Mouse (Mus musculus) forebrain, embryonic 16.5 days (tissue): Measurements from ENCODE around the gene 2010003K11Rik. TPM values are rescaled to one million over a fixed set of nuclear protein-coding genes. Genes with fewer than 3 reads are reported as not detected.

Experiments
- ATAC-seq: fragments of 200-750 bp; cut with Nextera tagmentation; 2 replicates; pipeline ENCODE4 v1.8.0; 2017; ENCODE audit warnings: mild to moderate bottlenecking, moderate library complexity
- H3K27ac ChIP-seq: fragments of 300-500 bp; sonication (generic); 2 replicates; pipeline ENCODE4 v1.5.1; 2014; ENCODE audit warnings: low read length, control low read depth
- H3K27me3 ChIP-seq: fragments of 300-500 bp; sonication (generic); replicated peaks from 2 replicates; pipeline ENCODE4 v1.6.1; 2014; ENCODE audit warnings: low read length; ENCODE audit not compliant: control insufficient read depth, insufficient read depth
- H3K36me3 ChIP-seq: fragments of 300-500 bp; sonication (generic); 2 replicates; pipeline ENCODE4 v1.6.1; 2014; ENCODE audit not compliant: control insufficient read depth, insufficient read depth
- H3K4me1 ChIP-seq: fragments of 300-500 bp; sonication (generic); replicated peaks from 2 replicates; pipeline ENCODE4 v1.6.1; 2014; ENCODE audit warnings: low read length; ENCODE audit not compliant: control insufficient read depth, insufficient read depth
- H3K4me2 ChIP-seq: fragments of 300-500 bp; sonication (generic); 2 replicates; pipeline ENCODE4 v1.6.1; 2014; ENCODE audit warnings: mild to moderate bottlenecking, low read length, control low read depth
- H3K4me3 ChIP-seq: fragments of 300-500 bp; sonication (generic); replicated peaks from 2 replicates; pipeline ENCODE4 v1.5.1; 2014; ENCODE audit warnings: mild to moderate bottlenecking, low read length, control low read depth
- H3K9ac ChIP-seq: fragments of 300-500 bp; sonication (generic); replicated peaks from 2 replicates; pipeline ENCODE4 v1.6.1; 2014; ENCODE audit warnings: low read depth, low read length, control low read depth
- H3K9me3 ChIP-seq: fragments of 300-500 bp; sonication (generic); 2 replicates; pipeline ENCODE4 v1.6.1; 2016; ENCODE audit warnings: low read length; ENCODE audit not compliant: control insufficient read depth
- WGBS: fragments of 180-500 bp; shearing (Covaris S2); extraction: QIAGEN DNeasy Blood & Tissue Kit; methylation state at CpG from one replicate; pipeline ENCODE4 v1.1.7; 2014; 5-methylcytosine and 5-hydroxymethylcytosine counted together
- polyA plus RNA-seq: library from polyadenylated mRNA; unstranded; fragments of >200 nt; fragmentation: Nextera tagmentation; extraction: Ambion mirVana; gene quantifications from 2 replicates; pipeline ENCODE4 v1.2.1, GENCODE M21; 2015

2010003K11Rik gene
- polyA plus RNA-seq, 1 experiment from 2014 or later, result not detected

- WGBS, result 33% methylated on average over 4 of the region's 4 CpGs
- Histone ChIP-seq H3K27ac (peak overlapping the region; percentile 12; the same call in 1 of the 2 replicates), H3K4me2 (no peak overlapping the region), H3K9me3 (no peaks in the 10 kb centered on the region), H3K9ac (no peak overlapping the region), H3K27me3 (no peaks in the 10 kb centered on the region), H3K36me3 (no peaks in the 10 kb centered on the region), H3K4me3 (no peak overlapping the region), H3K4me1 (peaks cover 8% of the 10 kb centered on the region)
- peak; percentile 50 for ATAC-seq
These were observed 45.9 kb downstream of the 2010003K11Rik start for GRCm38 (mm10) chr19:4452525-4452924.

- no peaks in the 10 kb centered on the region for H3K36me3 ChIP-seq
- peaks cover 8% of the 10 kb centered on the region for H3K4me1 ChIP-seq
- no peak overlapping the region for H3K27ac ChIP-seq
- H3K4me3 ChIP-seq, result no peak overlapping the region
- H3K27me3 ChIP-seq, result no peaks in the 10 kb centered on the region
- no peak overlapping the region for H3K4me2 ChIP-seq
- no peak for ATAC-seq
- H3K9ac ChIP-seq, result no peak overlapping the region
- WGBS, result 9% methylated on average over 5 of the region's 5 CpGs
- H3K9me3 ChIP-seq, result no peaks in the 10 kb centered on the region
These were observed 46.4 kb downstream of the 2010003K11Rik start for GRCm38 (mm10) chr19:4451965-4452364.

- WGBS, result 62% methylated on average over 8 of the region's 8 CpGs
These were observed 47.3 kb downstream of the 2010003K11Rik start for GRCm38 (mm10) chr19:4451098-4451497.

GRCm38 (mm10) chr19:4450666-4451065 is 47.7 kb downstream of the 2010003K11Rik start:
- no peak overlapping the region for H3K4me2 ChIP-seq
- whole genome bisulfite sequencing, result 75% methylated on average over 5 of the region's 5 CpGs
- H3K9ac ChIP-seq, result no peak overlapping the region
- no peaks in the 10 kb centered on the region for H3K36me3 ChIP-seq
- no peak overlapping the region for H3K27ac ChIP-seq
- no peaks in the 10 kb centered on the region for H3K27me3 ChIP-seq
- H3K4me1 ChIP-seq, result peaks cover 8% of the 10 kb centered on the region
- H3K4me3 ChIP-seq, result no peak overlapping the region
- H3K9me3 ChIP-seq, result no peaks in the 10 kb centered on the region
- ATAC-seq, result no peak

More at GRCm38 (mm10) chr19:4451098-4451497, 47.3 kb downstream of the 2010003K11Rik start:
- Histone ChIP-seq H3K9ac (no peak overlapping the region), H3K9me3 (no peaks in the 10 kb centered on the region), H3K27me3 (no peaks in the 10 kb centered on the region), H3K4me3 (no peak overlapping the region), H3K27ac (no peak overlapping the region), H3K4me1 (peaks cover 8% of the 10 kb centered on the region), H3K4me2 (no peak overlapping the region), H3K36me3 (no peaks in the 10 kb centered on the region)
- ATAC-seq, result no peak

- Histone ChIP-seq H3K36me3 (no peaks in the 10 kb centered on the region), H3K4me1 (peaks cover 8% of the 10 kb centered on the region), H3K27ac (no peak overlapping the region), H3K9me3 (no peaks in the 10 kb centered on the region), H3K4me3 (no peak overlapping the region), H3K27me3 (no peaks in the 10 kb centered on the region), H3K4me2 (no peak overlapping the region), H3K9ac (no peak overlapping the region)
- 95% methylated on average over 9 of the region's 9 CpGs for WGBS
- no peak for ATAC-seq
These were observed 49.2 kb downstream of the 2010003K11Rik start for GRCm38 (mm10) chr19:4449230-4449629.

- Histone ChIP-seq H3K9me3 (no peaks in the 10 kb centered on the region), H3K4me2 (no peak overlapping the region)
- 90% methylated on average over 9 of the region's 9 CpGs for WGBS
These were observed 50.9 kb downstream of the 2010003K11Rik start for GRCm38 (mm10) chr19:4447445-4447844.

More at GRCm38 (mm10) chr19:4447445-4447844, 50.9 kb downstream of the 2010003K11Rik start:
- no peak for ATAC-seq
- Histone ChIP-seq H3K27ac (no peak overlapping the region), H3K9ac (no peak overlapping the region), H3K36me3 (no peaks in the 10 kb centered on the region), H3K4me1 (peaks cover 6% of the 10 kb centered on the region), H3K27me3 (no peaks in the 10 kb centered on the region), H3K4me3 (no peak overlapping the region)

Other genes with a start within 250 kb of the 2010003K11Rik start
- gene Ssh3, start 229.4 kb downstream of the 2010003K11Rik start, polyA plus RNA-seq, result 7.2 and 11.8 TPM in 2 replicates
- gene Ankrd13d, start 215.4 kb downstream of the 2010003K11Rik start, polyA plus RNA-seq, result 24.0 and 38.6 TPM in 2 replicates
- gene Grk2, start 192.4 kb downstream of the 2010003K11Rik start, polyA plus RNA-seq, result 20.6 and 28.1 TPM in 2 replicates
- gene Kdm2a, start 100.3 kb downstream of the 2010003K11Rik start, polyA plus RNA-seq, result 38.9 and 42.1 TPM in 2 replicates
- gene Rhod, start 59.2 kb downstream of the 2010003K11Rik start, polyA plus RNA-seq, result 5.3 and 5.7 TPM in 2 replicates
- gene Syt12, start 21.1 kb downstream of the 2010003K11Rik start, polyA plus RNA-seq, result 1.8 and 2.2 TPM in 2 replicates
- gene Pcx, start 11.9 kb upstream of the 2010003K11Rik start, polyA plus RNA-seq, result 30.6 and 33.3 TPM in 2 replicates
- gene Lrfn4, start 117.1 kb upstream of the 2010003K11Rik start, polyA plus RNA-seq, result 8.9 and 9.2 TPM in 2 replicates
- 53.8 and 59.0 TPM in 2 replicates for gene Rce1, start 127.1 kb upstream of the 2010003K11Rik start, polyA plus RNA-seq
- 6.4 and 8.9 TPM in 2 replicates for gene Gm960, start 200.1 kb upstream of the 2010003K11Rik start, polyA plus RNA-seq
- 37.1 and 40.3 TPM in 2 replicates for gene Sptbn2, start 212.6 kb upstream of the 2010003K11Rik start, polyA plus RNA-seq